Mouse (Mus musculus): ENCODE data around the gene Nrxn1.

DNA sequence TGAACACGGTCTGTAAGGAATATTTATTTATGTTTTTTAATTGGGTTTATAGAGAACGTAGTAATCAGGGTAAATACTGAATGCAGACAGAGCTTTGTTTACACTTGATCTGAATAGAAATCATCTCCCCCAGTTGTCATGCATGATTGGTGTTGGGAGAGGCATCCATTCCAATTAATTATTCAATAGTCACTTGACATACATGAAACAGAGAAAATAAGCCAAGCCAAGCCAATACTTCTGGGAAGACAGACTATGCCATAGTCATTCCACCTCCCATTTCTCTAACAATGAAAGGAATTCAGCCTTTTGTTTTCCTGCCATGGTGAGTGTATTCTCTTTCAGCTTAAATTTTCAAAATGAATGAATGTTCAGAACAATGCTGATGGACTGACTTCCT lies 7.5 kb downstream of the Nrxn1 start:
- TF ChIP-seq MAFK (IDR thresholded peaks at IDR 0.05; ENCODE audit: insufficient read depth, low read depth, low read length) = no peak
- TF ChIP-seq ZNF384 (IDR thresholded peaks at IDR 0.05; ENCODE audit: low read depth, low read length) = no peak
- TF ChIP-seq CHD2 (IDR thresholded peaks at IDR 0.05; ENCODE audit: low read depth, low read length) = no peak

Measured in ES-E14 (cell line).